Mouse (Mus musculus) lung, adult 18-20 months (tissue): Measurements from ENCODE around the gene Got1.
A peak's percentile ranks its signal among the peaks of the same experiment; 100 is the strongest.

ENCODE experiments used
- DNase-seq, 2 experiments: peaks; one replicate each; pipeline ENCODE4 v3.0.0; 2022; ENCODE audit warnings: mixed read lengths in 2 of 2

Gene Got1

DNA sequence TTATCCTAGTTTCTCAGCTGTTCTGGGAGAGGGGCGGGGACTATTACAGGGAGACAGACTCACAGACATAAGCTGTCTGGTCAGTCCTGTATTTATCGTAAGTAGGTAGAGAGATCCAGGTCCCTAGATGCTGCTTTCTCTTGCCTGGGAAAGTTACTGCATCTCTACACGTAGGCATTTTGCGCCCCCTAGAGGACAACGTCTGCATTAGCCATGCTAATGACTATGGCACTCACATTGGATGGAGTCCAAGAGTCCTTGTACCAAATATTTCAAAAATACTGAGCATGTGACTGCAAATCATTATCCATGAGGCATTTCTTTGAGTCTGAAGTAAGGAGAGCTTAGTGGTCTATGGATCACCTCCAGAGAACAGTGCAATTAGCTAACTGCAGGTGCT, 45.5 kb downstream of the Got1 start:
- peak; percentile 41 to 56 for DNase-seq

DNA sequence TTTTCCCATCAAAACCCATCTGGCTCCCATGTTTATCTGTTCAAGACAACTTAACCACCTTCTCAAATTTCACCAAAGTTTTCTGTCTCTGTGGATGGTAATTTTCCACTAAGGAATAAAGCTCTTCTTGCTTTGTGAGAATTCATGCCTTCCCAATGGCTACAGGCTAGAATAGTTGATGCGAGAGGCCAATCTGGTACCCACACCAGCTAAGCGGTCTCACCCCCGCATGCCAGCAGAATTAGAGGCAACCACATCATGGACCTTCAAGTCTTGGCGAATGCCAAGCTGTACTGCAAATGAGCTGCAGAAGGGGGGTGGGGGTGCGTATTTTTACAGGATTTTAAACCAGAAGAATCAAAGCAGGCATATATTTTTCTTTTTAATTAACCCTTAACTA, 47.0 kb downstream of the Got1 start:
- DNase-seq = no peak

GRCm38 (mm10) chr19:43476063-43476462, 48.3 kb downstream of the Got1 start:
- DNase-seq = no peak

DNA sequence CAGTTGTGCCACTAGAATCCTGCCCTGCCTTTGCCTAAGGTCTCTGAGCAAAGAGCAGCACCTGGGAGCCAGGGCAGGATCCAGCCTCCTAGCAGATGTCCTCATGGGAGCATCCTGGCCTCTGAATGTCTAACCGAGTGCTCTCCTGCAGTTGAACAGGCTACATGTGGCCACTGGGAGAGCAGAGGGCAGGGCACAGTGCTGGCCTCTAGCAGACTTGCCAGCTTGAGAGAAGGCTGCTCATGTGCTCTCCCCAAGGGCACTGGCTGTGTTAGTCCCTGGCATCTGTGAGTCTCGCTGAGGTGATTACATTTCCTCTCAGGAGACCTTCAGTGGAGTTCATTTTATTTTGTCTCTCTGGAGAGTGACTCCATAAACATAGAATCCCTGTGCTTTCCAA, 48.8 kb downstream of the Got1 start:
- DNase-seq = no peak

- no peak for DNase-seq
Measured at GRCm38 (mm10) chr19:43472781-43473180, 51.6 kb downstream of the Got1 start.

DNA sequence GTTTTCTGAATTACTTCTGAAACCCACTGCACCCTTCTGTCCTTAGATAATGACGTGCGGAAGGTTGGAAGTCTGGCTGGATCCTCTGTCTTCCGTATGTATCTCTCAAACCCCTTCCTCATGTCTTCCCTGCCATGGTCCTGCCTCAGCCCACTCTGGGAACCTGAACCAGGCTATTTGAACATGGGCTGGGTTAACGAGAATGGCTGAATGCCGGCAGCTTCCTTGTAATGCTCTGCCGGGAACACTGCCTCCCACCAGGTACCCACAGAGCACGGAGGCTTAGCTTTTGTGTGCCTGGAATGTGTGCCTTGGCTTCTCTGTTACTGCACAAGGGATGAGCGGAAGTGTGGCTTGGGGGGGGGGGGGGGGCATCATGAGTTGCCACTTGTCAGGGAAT, 52.1 kb downstream of the Got1 start:
- DNase-seq = no peak

DNA sequence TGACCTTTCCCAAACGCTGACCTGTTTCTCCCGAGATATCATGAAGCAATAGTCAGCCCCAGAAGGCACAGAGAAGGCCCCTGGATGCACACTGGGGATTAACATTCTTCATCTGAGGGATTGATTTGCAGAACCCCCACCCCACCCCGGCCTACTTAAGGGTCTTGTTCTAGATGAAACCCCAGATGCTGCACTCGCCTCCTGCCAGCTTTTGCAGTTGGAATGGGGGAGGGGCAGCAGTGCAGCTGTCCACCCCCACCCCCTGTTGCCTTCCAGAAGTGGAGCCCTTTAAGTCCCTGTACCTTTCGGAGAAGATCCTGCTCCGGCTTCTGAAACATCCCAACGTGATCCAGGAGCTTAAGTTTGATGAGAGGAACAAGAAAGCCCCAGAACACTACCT, 55.1 kb downstream of the Got1 start:
- DNase-seq = no peak

DNA sequence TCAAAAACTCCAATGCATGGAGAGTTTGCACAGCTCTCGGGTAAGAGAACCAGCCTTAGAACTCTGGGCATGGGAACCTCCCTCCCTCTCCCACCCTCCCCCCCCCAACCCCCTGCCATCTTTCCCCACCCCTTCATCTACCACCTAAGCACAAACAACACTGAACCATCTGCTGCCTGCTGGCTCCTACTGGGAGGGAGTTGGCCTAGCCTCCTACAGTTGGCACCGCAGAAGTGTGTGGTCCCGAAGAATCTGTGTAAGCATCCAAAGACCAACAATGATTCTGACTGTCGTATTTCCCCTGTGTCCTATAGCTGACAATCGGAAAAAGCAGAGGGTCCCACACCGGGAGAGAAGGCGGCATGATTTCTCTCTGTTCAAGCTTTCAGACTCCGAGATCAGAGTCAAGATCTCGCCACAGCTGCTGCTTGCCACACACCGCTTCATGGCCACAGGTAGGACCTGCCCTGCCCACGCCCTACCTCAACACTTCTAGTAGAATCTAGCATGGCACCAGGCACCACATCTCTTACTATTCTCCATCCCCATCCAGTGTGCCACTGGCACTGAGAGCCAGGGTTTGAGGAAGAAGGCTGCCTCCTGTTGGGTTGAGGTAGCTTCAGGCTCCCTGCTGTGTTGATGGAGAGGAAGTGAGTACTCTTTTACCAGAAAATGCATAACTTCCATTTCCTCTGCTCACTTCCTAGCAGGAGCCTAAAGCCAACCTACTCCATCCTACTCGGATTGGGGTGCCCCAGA, 56.3 kb downstream of the Got1 start:
- DNase-seq = no peak

DNA sequence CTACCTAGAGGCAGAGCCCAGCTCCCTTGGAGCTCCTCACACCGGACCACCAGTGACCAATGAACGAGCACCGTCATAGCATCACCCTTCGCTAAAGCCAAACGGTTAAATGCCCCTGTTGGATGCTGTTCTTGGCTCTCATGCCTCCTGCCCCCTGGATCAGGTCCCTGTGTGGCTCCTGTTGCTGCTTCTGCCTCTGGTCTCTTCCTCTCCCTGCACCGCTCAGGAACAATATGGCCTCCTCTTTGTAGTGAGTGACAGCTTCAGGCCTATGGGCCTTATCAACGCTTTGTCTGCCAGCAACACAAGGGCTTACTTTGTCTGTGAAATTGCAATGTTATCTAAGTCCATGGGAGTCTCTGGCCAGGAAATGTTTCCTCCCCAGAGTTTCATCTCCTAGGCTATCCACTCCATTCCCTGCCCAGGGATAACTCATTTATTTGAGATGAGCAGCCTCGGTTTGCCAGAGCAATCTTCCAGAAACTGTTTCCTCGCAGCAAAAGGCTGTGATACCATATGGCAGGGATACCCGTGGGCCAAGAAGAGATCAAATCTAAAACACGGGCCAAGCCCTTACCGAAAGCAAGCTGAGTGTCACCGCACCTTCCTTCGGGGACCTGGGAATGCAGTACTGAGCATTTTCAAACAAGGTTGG, 58.7 kb downstream of the Got1 start:
- no peak for DNase-seq

GRCm38 (mm10) chr19:43465076-43465475, 59.3 kb downstream of the Got1 start:
- no peak for DNase-seq

DNA sequence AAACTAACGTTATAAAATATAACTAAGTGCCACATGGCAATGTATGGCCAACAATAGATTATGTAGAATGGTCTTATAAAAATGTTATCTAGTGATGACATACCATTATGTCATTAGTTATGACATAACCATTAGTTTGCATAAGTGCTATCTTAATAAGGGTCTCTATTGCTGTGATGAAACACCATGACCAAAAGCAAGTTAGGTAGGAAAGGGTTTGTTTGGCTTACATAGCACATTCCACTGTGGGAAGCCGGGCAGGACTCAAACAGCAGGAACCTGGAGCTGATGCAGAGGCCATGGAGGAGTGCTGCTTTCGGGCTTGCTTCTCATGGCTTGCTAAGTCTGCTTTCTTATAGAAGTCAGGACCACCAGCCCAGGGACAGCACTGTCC, 60.1 kb downstream of the Got1 start:
- no peak for DNase-seq

- no peak for DNase-seq
Measured at GRCm38 (mm10) chr19:43463546-43464293, 60.7 kb downstream of the Got1 start.

GRCm38 (mm10) chr19:43462141-43462540, 62.3 kb downstream of the Got1 start:
- no peak for DNase-seq

DNA sequence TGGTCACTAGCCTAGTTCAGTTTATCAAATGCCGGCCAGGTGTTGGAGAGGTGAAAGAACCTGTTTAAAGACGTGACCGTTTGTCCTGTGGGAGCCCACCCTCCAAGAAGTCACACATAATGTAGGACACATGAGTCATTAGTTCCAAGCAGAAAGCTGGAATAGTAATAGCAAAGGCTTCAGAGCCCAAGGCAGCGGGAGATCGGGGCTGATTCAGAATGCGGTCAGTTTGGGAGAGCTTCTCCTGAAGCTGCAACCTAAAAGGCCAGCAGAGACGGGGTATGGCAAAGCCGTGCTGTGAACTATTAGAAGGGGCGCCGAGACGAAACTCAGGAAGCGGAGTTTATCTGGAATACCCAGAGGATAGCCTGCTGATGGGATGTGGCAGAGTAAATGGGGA, 63.9 kb downstream of the Got1 start:
- no peak for DNase-seq

DNA sequence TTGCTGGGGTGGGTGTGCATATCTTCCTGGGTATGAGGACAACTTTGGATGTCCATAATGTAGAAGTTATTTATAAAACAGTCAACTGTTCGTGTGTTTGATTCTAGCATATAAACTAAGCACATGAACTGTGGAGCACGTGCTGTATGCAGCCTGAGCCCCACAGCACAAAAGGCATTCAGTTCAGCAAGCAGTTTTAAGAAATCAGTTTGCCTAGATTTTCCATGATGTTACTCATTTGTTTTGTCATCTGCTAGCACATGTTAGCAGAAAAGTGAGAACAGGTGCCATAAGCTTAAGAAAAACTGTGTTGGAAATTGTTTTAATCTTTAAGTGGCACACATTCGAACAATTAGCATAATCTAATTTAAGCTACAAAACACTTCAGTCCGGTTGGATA, 64.5 kb downstream of the Got1 start:
- no peak for DNase-seq

GRCm38 (mm10) chr19:43453025-43453424, 71.4 kb downstream of the Got1 start:
- DNase-seq = no peak

DNA sequence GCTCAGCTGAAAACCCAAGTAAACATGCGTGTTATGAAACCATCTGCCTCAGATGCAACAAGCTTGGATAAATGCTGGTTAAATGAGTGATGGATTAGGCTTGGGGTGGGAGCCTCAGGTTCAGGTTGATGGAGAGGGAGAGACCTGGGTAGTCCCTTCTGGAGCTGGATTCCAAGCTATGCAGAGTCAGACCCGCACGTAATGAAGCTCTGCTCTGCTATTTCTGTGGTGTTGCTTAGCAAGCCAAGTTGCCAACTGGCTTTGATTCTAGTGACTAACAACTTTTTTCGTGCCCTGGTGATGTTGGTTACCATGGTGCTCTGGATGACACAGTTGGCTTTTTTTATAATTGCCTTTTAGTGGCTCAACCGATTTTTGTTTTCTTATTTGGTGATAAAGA, 72.2 kb downstream of the Got1 start:
- no peak for DNase-seq

GRCm38 (mm10) chr19:43451563-43451962, 72.8 kb downstream of the Got1 start:
- no peak for DNase-seq
